Mouse (Mus musculus) c-Kit-positive CD71-positive TER-119-negative erythroid progenitor cells, embryonic 14.5 days (primary cell): ENCODE measurements around the gene Cks2.

Source experiments
- DNase-seq: peaks from one replicate; pipeline ENCODE4 v3.0.0-alpha.2; 2013; ENCODE audit warnings: low read depth

Cks2 gene

GRCm38 (mm10) chr13:51681076-51681475 lies 36.0 kb downstream of the Cks2 start:
- DNase-seq = no peak

- no peak for DNase-seq
These were observed 36.6 kb downstream of the Cks2 start for GRCm38 (mm10) chr13:51681634-51682033.

- DNase-seq = no peak
These were observed 40.4 kb downstream of the Cks2 start for GRCm38 (mm10) chr13:51685290-51685966.

GRCm38 (mm10) chr13:51686966-51687365 lies 41.9 kb downstream of the Cks2 start:
- no peak for DNase-seq

GRCm38 (mm10) chr13:51688688-51689087 lies 43.7 kb downstream of the Cks2 start:
- no peak for DNase-seq

- DNase-seq = no peak
These were observed 51.4 kb downstream of the Cks2 start for GRCm38 (mm10) chr13:51696481-51696880.

GRCm38 (mm10) chr13:51697455-51697854 lies 52.4 kb downstream of the Cks2 start:
- DNase-seq = no peak

GRCm38 (mm10) chr13:51697897-51698296 lies 52.9 kb downstream of the Cks2 start:
- no peak for DNase-seq

- DNase-seq = no peak
These were observed 53.3 kb downstream of the Cks2 start for GRCm38 (mm10) chr13:51698318-51698717.
